14 mouse cellular contexts compared by ENCODE assay signal in the genomic region with DNA sequence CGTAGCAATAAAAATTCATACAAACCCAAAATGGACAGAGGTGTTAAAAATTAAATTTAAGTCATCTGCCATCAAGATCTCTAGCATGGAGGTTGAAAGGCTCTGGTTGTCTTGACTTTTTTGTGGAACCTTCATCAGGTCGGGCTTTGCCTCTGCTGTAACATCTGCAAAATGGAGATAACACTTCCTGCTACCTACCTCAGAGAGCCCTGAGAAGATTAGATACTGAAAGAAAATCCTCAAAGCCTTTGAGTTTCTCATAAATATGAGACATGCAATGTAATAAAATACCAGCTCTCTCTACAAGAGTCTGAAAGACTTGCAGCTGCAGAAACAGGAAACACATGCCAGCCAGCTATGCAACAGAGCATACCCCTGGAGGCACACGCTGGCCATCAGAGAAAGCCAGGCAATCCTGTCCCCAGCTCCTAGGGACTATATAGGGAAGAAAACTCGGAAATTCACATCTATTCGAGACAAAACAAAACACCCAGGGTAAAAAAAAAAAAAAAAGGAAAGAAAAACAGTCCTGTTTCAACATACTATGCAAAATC.
A peak's percentile ranks its signal among the peaks of the same experiment; 100 is the strongest.
DNase-seq lines count a peak whose midpoint lies in the region; ATAC-seq lines count a peak whose summit lies in the region.
"Had no signal": no experiment of that assay in that cellular context is flagged by ENCODE, and none has a peak within 500 bp of the region (broad histone marks: within the 10 kb centered on the region; RNA-seq: fewer than 3 reads in every experiment).

No protein-coding gene starts in this region.

- no peak overlapping the region for H3K4me3 ChIP-seq in liver, embryonic 12.5 days
- H3K4me3 ChIP-seq: hindbrain, embryonic 13.5 days had no signal

- H3K27me3 ChIP-seq in liver, embryonic 12.5 days (replicated peaks) = no peaks in the 10 kb centered on the region
- H3K27me3 ChIP-seq: hindbrain, embryonic 13.5 days had no signal

- H3K36me3 ChIP-seq in liver, embryonic 12.5 days = no peaks in the 10 kb centered on the region
- H3K36me3 ChIP-seq: hindbrain, embryonic 13.5 days had no signal

- 26% methylated on average over 5 of the region's 5 CpGs for WGBS in liver, embryonic 12.5 days (ENCODE audit: insufficient replicate concordance)

- peak overlapping the region; percentile 63 for H3K27ac ChIP-seq in liver, embryonic 12.5 days
- H3K27ac ChIP-seq: hindbrain, embryonic 13.5 days had no signal

- peak; percentile 83 for ATAC-seq in erythroblast, adult 5-6 weeks (replicated peaks; ENCODE audit: low FRiP score, poor library complexity, severe bottlenecking)
- peak; percentile 87 for ATAC-seq in liver, embryonic 12.5 days
- ATAC-seq in inflammation-experienced regulatory T-cells, adult 6 months = no peak

- intact Hi-C loops in gastrocnemius, postnatal 36 days (cut with DNase I) = no loop called here

- peaks cover 28% of the 10 kb centered on the region for H3K4me1 ChIP-seq in liver, embryonic 12.5 days

- no peak overlapping the region for H3K9ac ChIP-seq in liver, embryonic 12.5 days
- H3K9ac ChIP-seq: hindbrain, embryonic 13.5 days had no signal

- peak overlapping the region; percentile 48 for H3K4me2 ChIP-seq in liver, embryonic 12.5 days
- H3K4me2 ChIP-seq: heart, embryonic 11.5 days; hindbrain, embryonic 13.5 days had no signal

- no peaks in the 10 kb centered on the region for H3K9me3 ChIP-seq in liver, embryonic 12.5 days (replicated peaks)
- H3K9me3 ChIP-seq: hindbrain, embryonic 13.5 days had no signal

- DNase-seq in embryo, embryonic 10 days (ENCODE audit: low spot score) = peak; percentile 45
- DNase-seq in embryo, embryonic 9.5 days (ENCODE audit: extremely low spot score) = no peak
- DNase-seq in thymus, postnatal 14 days = peak; percentile 58
- no peak for DNase-seq in left cerebral cortex, adult 11 months (ENCODE audit: low spot score)
- DNase-seq in gastrocnemius, postnatal 36 days = no peak
- DNase-seq: adrenal gland, adult 2 months; kidney, postnatal 10 days; layer of hippocampus, postnatal 36 days; lung, postnatal 4 days had no signal

Comparison
In these comparisons a context has a peak if more than half of its experiments do, and no peak if none do; other contexts are left out.
1. DNase-seq: peak in embryo, embryonic 10 days (single experiment) and thymus, postnatal 14 days (single experiment); none in embryo, embryonic 9.5 days (single experiment), left cerebral cortex, adult 11 months (single experiment) and gastrocnemius, postnatal 36 days (0 of 2).